Mouse (Mus musculus) ES-E14 (cell line): ENCODE measurements at regions not wholly inside any gene's neighbourhood (a gene's known extent, or its start where the extent isn't known, plus 50 kb on each side); places are given as distances from the start of the nearest gene placed in this dataset.
"Not testable (repeated sequence)": the region's sequence is repeated elsewhere in the genome, so short reads cannot be mapped to it uniquely, and the experiment has no call there.

Experiments
- DNase-seq: peaks from one replicate; pipeline ENCODE4 v3.0.0-alpha.2; 2013; ENCODE audit warnings: low read depth, low spot score
- H3K27ac ChIP-seq: 2 replicates; pipeline ENCODE4 v1.5.1; 2012; ENCODE audit warnings: low read depth, mild to moderate bottlenecking, low read length, moderate library complexity, mixed read lengths; ENCODE audit not compliant: poor library complexity, insufficient read depth, severe bottlenecking
- H3K36me3 ChIP-seq: 2 replicates; pipeline ENCODE4 v1.6.1; 2012; ENCODE audit warnings: mild to moderate bottlenecking, low read length, moderate library complexity, mixed read lengths; ENCODE audit not compliant: control insufficient read depth, poor library complexity, insufficient read depth, severe bottlenecking
- H3K4me1 ChIP-seq, 2 experiments: fragments of 150-350 bp in 1 of 2; sonication (generic) in 1 of 2; 2 replicates each; pipeline ENCODE4 v1.6.1; 2012; ENCODE audit warnings: low read length in 2 of 2, mild to moderate bottlenecking in 1 of 2, mixed read lengths in 1 of 2; ENCODE audit not compliant: control insufficient read depth in 2 of 2, insufficient read depth in 2 of 2, poor library complexity in 1 of 2
- H3K4me3 ChIP-seq, 2 experiments: fragments of 150-350 bp in 1 of 2; sonication (generic) in 1 of 2; 2 replicates each; pipeline ENCODE4 v1.5.1; 2012; ENCODE audit warnings: low read length in 2 of 2, low read depth in 1 of 2, mild to moderate bottlenecking in 1 of 2, mixed read lengths in 1 of 2; ENCODE audit not compliant: insufficient read depth in 1 of 2, poor library complexity in 1 of 2, severe bottlenecking in 1 of 2
- H3K9ac ChIP-seq: 2 replicates; pipeline ENCODE4 v1.6.1; 2012; ENCODE audit warnings: low read depth, mild to moderate bottlenecking, low read length, mixed read lengths; ENCODE audit not compliant: poor library complexity, insufficient read depth, severe bottlenecking
- H3K9me3 ChIP-seq: fragments of 150-350 bp; sonication (generic); 2 replicates; pipeline ENCODE4 v1.6.1; 2012; ENCODE audit warnings: low read depth, mild to moderate bottlenecking, low read length; ENCODE audit not compliant: control insufficient read depth, insufficient read depth
- CHD2 ChIP-seq: IDR thresholded peaks from 2 replicates; pipeline ENCODE4 v1.6.1; 2014; ENCODE audit warnings: mild to moderate bottlenecking, low read depth, low read length, inconsistent platforms
- HCFC1 ChIP-seq: IDR thresholded peaks from 2 replicates; pipeline ENCODE4 v1.6.1; 2012; ENCODE audit warnings: low read length, inconsistent platforms, borderline replicate concordance; ENCODE audit not compliant: insufficient read depth
- MAFK ChIP-seq: IDR thresholded peaks from 2 replicates; pipeline ENCODE4 v1.6.1; 2014; ENCODE audit warnings: mild to moderate bottlenecking, low read depth, low read length, inconsistent platforms; ENCODE audit not compliant: insufficient read depth
- ZC3H11A ChIP-seq: IDR thresholded peaks from 2 replicates; pipeline ENCODE4 v1.6.1; 2012; ENCODE audit warnings: low read depth, mild to moderate bottlenecking, inconsistent platforms, low read length, borderline replicate concordance
- ZNF384 ChIP-seq: IDR thresholded peaks from 2 replicates; pipeline ENCODE4 v1.6.1; 2012; ENCODE audit warnings: low read depth, low read length, inconsistent platforms
- in situ Hi-C, 2 experiments: fragments of 600-800 bp; cut with MboI; formaldehyde crosslinking; loops; one replicate each; pipeline ENCODE4 v1.15.1; 2025; ENCODE audit warnings: low sequenced_read_pairs in 2 of 2, inconsistent platforms in 1 of 2; ENCODE audit not compliant: unreplicated experiment in 2 of 2

DNA sequence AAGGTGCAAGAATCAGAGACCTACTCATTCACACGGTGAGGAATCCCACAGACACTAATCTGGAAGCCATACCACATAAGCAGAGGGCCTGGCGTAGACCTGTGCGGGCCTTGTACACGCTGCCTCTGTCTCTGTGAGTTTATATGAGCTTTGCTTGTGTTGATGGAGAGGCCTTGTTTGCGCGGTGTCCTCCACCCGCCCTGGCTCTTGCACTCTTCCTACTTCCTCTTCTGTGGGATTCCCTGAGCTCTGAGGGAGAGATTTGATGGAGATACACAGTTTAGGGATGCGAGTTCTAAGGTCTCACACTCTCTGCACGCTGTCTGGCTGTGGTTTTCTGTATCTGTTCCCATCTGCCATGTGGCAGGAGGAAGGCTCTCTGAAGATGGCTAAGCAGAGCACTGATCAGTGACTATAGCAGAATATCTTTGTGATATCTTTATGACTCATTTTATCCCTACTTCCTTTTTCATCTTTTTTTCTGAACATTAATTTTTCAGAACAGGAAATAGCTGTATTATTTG lies 287.7 kb downstream of the Etnk1 start:
- H3K27ac ChIP-seq, result no peak overlapping the region
- H3K4me3 ChIP-seq, result no peak overlapping the region
- in situ Hi-C loops, result no loop called here
- no peaks in the 10 kb centered on the region for H3K4me1 ChIP-seq
- H3K36me3 ChIP-seq, result no peaks in the 10 kb centered on the region
- no peak for TF ChIP-seq ZC3H11A
- no peak for TF ChIP-seq MAFK
- TF ChIP-seq CHD2, result no peak
- no peak for TF ChIP-seq ZNF384
- TF ChIP-seq HCFC1, result no peak
- no peak overlapping the region for H3K9ac ChIP-seq
- no peaks in the 10 kb centered on the region for H3K9me3 ChIP-seq
- no peak for DNase-seq

DNA sequence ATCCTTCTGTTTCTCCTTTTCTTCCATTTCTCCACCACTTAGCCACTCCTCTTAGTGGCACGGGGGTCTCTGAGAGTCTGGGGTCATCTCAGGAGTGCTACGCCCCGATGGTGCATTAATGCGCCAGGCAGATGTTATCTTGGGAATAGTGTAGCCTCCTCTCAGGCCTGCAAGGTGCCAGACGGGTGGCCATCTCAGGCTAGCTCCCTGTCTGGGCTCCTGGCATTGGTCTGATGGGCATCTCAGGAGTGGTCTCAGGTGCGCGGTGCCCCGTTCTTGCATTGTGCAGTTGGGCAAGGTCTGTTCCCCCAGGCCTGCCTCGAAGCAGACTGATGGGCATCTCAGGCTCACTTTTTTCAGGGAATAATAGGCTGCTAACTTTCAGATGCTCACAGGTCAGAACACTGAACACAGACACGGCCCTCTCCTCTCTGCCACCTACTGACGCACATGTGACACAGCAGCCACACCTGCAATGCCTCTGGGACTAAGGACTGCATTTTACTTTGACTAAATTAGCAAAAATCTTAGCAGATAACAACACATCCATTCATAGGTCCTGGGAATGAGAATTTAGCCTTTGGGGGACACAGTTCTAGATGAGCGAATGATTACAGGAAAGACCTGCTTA lies 298.0 kb downstream of the Etnk1 start:
- in situ Hi-C loops, result no loop called here
- TF ChIP-seq ZC3H11A (no peak), MAFK (no peak), HCFC1 (no peak), CHD2 (no peak), ZNF384 (no peak)
- Histone ChIP-seq H3K9me3 (no peaks in the 10 kb centered on the region), H3K9ac (no peak overlapping the region), H3K27ac (no peak overlapping the region), H3K4me3 (no peak overlapping the region), H3K36me3 (no peaks in the 10 kb centered on the region), H3K4me1 (no peaks in the 10 kb centered on the region)
- DNase-seq, result no peak

DNA sequence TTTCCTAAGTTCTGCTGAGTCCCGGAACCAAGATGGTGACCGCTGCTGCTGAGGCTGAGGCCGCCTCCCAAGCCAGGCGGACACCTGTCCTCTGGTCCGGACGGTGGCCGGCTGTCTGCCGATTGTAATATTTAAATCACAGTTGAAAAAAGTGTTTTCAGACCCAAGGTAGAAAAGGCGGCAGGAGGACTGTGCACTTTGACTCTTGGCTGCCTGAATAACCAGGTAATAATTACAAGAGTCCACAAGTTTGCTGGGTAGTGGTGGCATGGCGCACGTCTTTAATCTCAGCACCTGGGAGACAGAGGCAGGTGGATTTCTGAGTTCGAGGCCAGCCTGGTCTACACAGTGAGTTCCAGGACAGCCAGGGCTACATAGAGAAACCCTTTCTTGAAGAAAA lies 305.7 kb downstream of the Etnk1 start:
- H3K27ac ChIP-seq, in situ Hi-C loops, H3K4me3 ChIP-seq, DNase-seq, H3K9me3 ChIP-seq, H3K36me3 ChIP-seq, H3K4me1 ChIP-seq, H3K9ac ChIP-seq: not testable (repeated sequence)

DNA sequence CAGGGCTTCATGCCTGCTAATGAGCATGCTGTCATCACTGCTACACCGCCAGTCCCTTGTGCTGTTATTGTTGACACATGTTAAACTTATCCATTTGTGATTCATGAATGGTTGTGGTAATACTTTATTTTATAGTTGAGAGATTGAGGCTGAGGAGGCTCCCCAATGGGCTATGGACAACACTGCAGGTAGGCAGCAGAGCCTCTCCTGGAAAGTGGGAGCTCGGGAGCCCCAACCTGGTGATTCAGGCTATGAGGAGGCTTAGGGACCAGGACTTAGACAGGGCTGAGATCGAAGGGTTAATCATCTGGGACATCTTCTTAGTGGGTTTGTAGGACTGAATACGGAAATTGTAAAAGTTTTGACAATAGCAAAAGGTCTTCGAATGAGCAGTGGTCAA lies 307.4 kb downstream of the Etnk1 start:
- TF ChIP-seq CHD2 (no peak), ZC3H11A (no peak), HCFC1 (no peak), MAFK (no peak), ZNF384 (no peak)
- Histone ChIP-seq H3K4me1 (no peaks in the 10 kb centered on the region), H3K9ac (no peak overlapping the region), H3K36me3 (no peaks in the 10 kb centered on the region), H3K27ac (no peak overlapping the region), H3K4me3 (no peak overlapping the region), H3K9me3 (no peaks in the 10 kb centered on the region)
- in situ Hi-C loops, result no loop called here
- DNase-seq, result no peak

DNA sequence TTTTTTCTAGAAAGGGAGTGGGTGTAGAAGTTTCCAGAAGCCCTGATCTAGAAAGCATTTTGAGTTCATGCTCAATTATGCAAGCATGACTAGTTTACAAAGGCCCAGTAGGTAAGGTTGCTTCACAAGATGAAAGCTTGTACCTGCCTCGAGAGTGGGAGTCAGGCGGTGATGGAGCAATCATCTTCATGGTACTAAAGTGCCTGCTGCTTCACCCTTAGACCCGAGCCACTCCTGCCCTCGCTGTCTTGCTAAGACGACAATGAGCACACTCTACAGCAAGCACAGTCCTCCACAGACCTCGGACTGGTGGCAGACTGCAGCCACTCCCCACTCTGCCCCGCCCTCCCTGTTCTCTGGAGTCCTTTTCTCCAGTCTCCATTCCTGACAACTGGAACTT lies 308.3 kb downstream of the Etnk1 start:
- in situ Hi-C loops, result no loop called here
- no peak overlapping the region for H3K27ac ChIP-seq
- H3K4me3 ChIP-seq, result no peak overlapping the region
- H3K36me3 ChIP-seq, result no peaks in the 10 kb centered on the region
- H3K9me3 ChIP-seq, result no peaks in the 10 kb centered on the region
- no peaks in the 10 kb centered on the region for H3K4me1 ChIP-seq
- TF ChIP-seq CHD2 (no peak), MAFK (no peak), ZNF384 (no peak), HCFC1 (no peak), ZC3H11A (no peak)
- no peak overlapping the region for H3K9ac ChIP-seq
- no peak for DNase-seq
